Mouse (Mus musculus) intestine, embryonic 14.5 days (tissue): ENCODE measurements around the gene Stk11ip. TPM values are rescaled to one million over a fixed set of nuclear protein-coding genes. Genes with fewer than 3 reads are reported as not detected.

Experiments used
- ATAC-seq: fragments of 200-750 bp; cut with Nextera tagmentation; replicated peaks from 2 replicates; pipeline ENCODE4 v1.8.0; 2017; ENCODE audit warnings: low read depth, moderate number of reproducible peaks, moderate TSS enrichment, moderate library complexity; ENCODE audit not compliant: low FRiP score, low TSS enrichment
- DNase-seq: peaks from one replicate; pipeline ENCODE4 v3.0.0-alpha.2; 2018; ENCODE audit warnings: low spot score
- H3K27ac ChIP-seq: fragments of 300-500 bp; sonication (generic); 2 replicates; pipeline ENCODE4 v1.5.1; 2014; ENCODE audit warnings: low read depth, mild to moderate bottlenecking, control low read depth
- H3K27me3 ChIP-seq: fragments of 300-500 bp; sonication (generic); replicated peaks from 2 replicates; pipeline ENCODE4 v1.6.1; 2014; ENCODE audit warnings: low read length, control low read depth; ENCODE audit not compliant: control insufficient read depth, insufficient read depth
- H3K36me3 ChIP-seq: fragments of 300-500 bp; sonication (generic); 2 replicates; pipeline ENCODE4 v1.6.1; 2014; ENCODE audit warnings: low read length, control low read depth; ENCODE audit not compliant: control insufficient read depth, insufficient read depth
- H3K4me1 ChIP-seq: fragments of 300-500 bp; sonication (generic); replicated peaks from 2 replicates; pipeline ENCODE4 v1.6.1; 2014; ENCODE audit warnings: low read length, control low read depth, mixed read lengths; ENCODE audit not compliant: control insufficient read depth, insufficient read depth
- H3K4me2 ChIP-seq: fragments of 300-500 bp; sonication (generic); 2 replicates; pipeline ENCODE4 v1.6.1; 2014; ENCODE audit warnings: low read length
- H3K4me3 ChIP-seq: fragments of 300-500 bp; sonication (generic); 2 replicates; pipeline ENCODE4 v1.5.1; 2014; ENCODE audit warnings: low read depth, low read length, control low read depth, mixed read lengths
- H3K9ac ChIP-seq: fragments of 300-500 bp; sonication (generic); 2 replicates; pipeline ENCODE4 v1.6.1; 2014; ENCODE audit warnings: mild to moderate bottlenecking, low read length
- H3K9me3 ChIP-seq: fragments of 300-500 bp; sonication (generic); 2 replicates; pipeline ENCODE4 v1.6.1; 2016; ENCODE audit warnings: low read length, control low read depth; ENCODE audit not compliant: control insufficient read depth
- WGBS: fragments of 180-500 bp; shearing (Covaris S2); extraction: QIAGEN DNeasy Blood & Tissue Kit; methylation state at CpG from one replicate; pipeline ENCODE4 v1.1.7; 2014; 5-methylcytosine and 5-hydroxymethylcytosine counted together
- polyA plus RNA-seq: library from polyadenylated mRNA; unstranded; fragments of >200 nt; fragmentation: Nextera tagmentation; extraction: Ambion mirVana; gene quantifications from 2 replicates; pipeline ENCODE4 v1.2.1, GENCODE M21; 2014

Stk11ip gene
- polyA plus RNA-seq, 1 experiment from 2014 or later, result 16.3 TPM

- 40% methylated on average over 5 of the region's 5 CpGs for WGBS
- H3K27me3 ChIP-seq, result no peaks in the 10 kb centered on the region
- H3K36me3 ChIP-seq, result no peaks in the 10 kb centered on the region
- ATAC-seq (no peak), DNase-seq (no peak)
- no peak overlapping the region for H3K4me3 ChIP-seq
- peaks cover 31% of the 10 kb centered on the region for H3K4me1 ChIP-seq
- H3K27ac ChIP-seq, result peak overlapping the region; percentile 98
- H3K4me2 ChIP-seq, result 0 out of 2 replicates have a peak overlapping the region, but pooled peaks have one; percentile 7
- H3K9ac ChIP-seq, result no peak overlapping the region
- H3K9me3 ChIP-seq, result no peaks in the 10 kb centered on the region
These were observed 1.8 kb upstream of the Stk11ip start for GRCm38 (mm10) chr1:75519576-75519975.

DNA sequence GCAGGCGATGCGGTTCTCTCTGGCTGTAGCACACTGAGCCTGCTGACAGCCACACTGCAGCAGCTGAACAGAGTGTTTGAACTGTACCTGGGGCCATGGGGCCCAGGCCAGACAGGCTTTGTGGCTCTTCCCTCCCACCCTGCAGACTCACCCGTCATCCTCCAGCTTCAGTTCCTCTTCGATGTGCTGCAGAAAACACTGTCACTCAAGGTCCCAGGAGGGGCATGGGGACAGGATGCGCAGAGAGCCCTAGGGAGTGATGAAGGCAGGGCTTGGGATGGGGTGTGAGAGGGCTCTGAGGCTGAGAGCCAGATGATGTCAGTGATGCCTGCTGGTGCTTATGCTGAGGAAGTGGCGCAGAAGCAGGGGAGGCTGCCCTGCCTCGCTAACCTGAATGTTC, 3.4 kb downstream of the Stk11ip start:
- no peaks in the 10 kb centered on the region for H3K27me3 ChIP-seq
- H3K27ac ChIP-seq, result no peak overlapping the region
- H3K9ac ChIP-seq, result no peak overlapping the region
- H3K4me1 ChIP-seq, result peaks cover 18% of the 10 kb centered on the region
- no peak for DNase-seq
- H3K36me3 ChIP-seq, result peaks cover 42% of the 10 kb centered on the region
- no peak overlapping the region for H3K4me2 ChIP-seq
- WGBS, result 85% methylated on average over 7 of the region's 7 CpGs
- no peak overlapping the region for H3K4me3 ChIP-seq
- no peaks in the 10 kb centered on the region for H3K9me3 ChIP-seq
- no peak for ATAC-seq

- WGBS, result 79% methylated on average over 4 of the region's 4 CpGs
- peaks cover 79% of the 10 kb centered on the region for H3K36me3 ChIP-seq
- ATAC-seq, result no peak
- no peaks in the 10 kb centered on the region for H3K4me1 ChIP-seq
- no peaks in the 10 kb centered on the region for H3K9me3 ChIP-seq
- H3K27ac ChIP-seq, result no peak overlapping the region
- H3K4me3 ChIP-seq, result no peak overlapping the region
- DNase-seq, result no peak
- H3K27me3 ChIP-seq, result no peaks in the 10 kb centered on the region
- no peak overlapping the region for H3K4me2 ChIP-seq
- H3K9ac ChIP-seq, result no peak overlapping the region
These were observed 9.2 kb downstream of the Stk11ip start for GRCm38 (mm10) chr1:75530546-75530945.

DNA sequence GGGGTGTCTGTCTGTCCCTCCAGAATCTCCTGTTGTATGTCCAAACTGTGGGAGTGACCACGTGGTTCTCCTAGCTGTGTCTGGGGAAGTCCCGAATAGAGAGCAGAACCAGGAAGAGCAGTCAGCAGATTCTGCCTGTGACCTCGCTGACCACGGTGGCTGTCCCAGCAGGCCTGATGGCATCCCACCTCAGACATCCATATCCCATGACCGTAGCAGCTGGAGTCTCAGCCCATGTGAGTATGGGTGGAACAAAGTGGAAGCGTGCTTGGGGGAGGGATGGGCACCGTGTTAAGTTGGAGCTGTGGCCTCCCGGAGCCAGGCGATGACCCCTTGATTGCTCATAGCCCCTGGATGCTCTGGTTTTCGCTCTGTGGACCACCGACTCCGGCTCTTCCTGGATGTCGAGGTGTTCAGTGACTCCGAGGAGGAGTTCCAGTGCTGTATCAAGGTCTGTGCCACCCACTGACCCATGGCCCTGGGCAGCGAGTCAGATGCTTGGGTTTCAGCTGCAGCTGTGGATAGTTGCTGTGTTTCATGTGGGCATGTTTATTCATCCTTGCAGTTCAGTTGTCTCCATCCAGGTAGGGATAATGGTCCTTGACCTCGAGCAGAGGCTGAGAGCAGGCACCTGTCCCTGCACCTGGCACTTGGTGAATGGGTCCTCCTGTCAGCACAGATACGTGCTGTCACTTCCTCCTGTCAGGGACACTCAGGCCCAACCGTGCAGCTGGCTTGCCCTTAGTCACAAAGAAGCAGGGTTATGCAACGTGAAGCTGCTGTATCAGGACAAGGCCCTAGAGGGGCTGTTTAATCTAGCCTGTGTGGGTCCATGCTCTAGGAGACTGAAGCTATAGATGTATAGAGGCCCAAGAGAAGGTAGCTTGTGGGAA, 11.2 kb downstream of the Stk11ip start:
- DNase-seq (no peak), ATAC-seq (no peak)
- H3K36me3 ChIP-seq, result peaks cover 80% of the 10 kb centered on the region
- WGBS, result 93% methylated on average over 19 of the region's 19 CpGs
- no peaks in the 10 kb centered on the region for H3K4me1 ChIP-seq
- H3K27ac ChIP-seq, result no peak overlapping the region
- no peak overlapping the region for H3K9ac ChIP-seq
- H3K4me2 ChIP-seq, result no peak overlapping the region
- H3K4me3 ChIP-seq, result no peak overlapping the region
- H3K9me3 ChIP-seq, result no peaks in the 10 kb centered on the region
- no peaks in the 10 kb centered on the region for H3K27me3 ChIP-seq

DNA sequence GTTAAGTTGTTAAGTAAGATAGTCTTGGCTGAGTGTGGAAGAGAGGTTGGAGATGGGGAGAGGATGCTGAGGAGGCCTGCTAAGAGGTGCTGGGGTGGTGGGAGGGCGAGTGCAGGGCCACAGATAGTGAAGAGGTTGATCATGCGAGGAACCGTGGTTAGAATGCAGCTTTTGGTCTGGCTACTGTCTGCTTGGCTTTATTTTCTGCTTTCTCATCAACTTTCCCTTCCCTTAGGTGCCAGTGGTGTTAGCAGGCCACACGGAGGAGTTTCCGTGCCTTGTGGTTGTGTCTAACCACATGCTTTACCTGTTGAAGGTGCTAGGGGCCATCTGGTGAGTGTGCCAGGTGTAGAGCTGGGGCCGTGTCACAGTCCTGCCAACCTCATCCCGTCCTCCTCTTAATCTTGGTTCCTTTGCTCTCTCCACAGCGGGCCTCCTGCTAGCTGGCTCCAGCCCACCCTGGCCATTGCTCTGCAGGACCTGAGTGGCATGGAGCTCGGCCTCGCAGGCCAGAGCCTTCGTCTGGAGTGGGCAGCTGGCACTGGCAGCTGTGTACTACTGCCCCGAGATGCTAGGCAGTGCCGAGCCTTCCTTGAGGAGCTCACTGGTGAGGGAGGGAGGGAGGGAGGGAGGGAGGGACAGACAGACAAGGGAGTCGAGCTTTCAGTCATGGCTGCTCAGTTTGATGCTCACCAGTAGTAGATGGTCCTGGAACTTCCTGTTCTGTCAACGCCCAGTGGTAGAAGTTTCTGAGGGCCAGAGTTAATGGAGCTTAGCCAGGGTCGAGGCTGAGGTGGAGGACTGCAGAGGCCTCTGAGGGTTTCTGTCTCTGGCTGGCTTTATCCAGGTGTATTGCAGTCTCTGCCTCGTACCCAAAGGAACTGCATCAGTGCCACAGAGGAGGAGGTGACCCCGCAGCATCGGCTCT, 12.3 kb downstream of the Stk11ip start:
- WGBS, result 91% methylated on average over 19 of the region's 19 CpGs
- DNase-seq, result no peak
- Histone ChIP-seq H3K4me1 (no peaks in the 10 kb centered on the region), H3K4me2 (no peak overlapping the region), H3K27me3 (no peaks in the 10 kb centered on the region), H3K36me3 (peaks cover 70% of the 10 kb centered on the region), H3K27ac (no peak overlapping the region), H3K4me3 (no peak overlapping the region), H3K9ac (no peak overlapping the region), H3K9me3 (no peaks in the 10 kb centered on the region)
- ATAC-seq, result no peak

DNA sequence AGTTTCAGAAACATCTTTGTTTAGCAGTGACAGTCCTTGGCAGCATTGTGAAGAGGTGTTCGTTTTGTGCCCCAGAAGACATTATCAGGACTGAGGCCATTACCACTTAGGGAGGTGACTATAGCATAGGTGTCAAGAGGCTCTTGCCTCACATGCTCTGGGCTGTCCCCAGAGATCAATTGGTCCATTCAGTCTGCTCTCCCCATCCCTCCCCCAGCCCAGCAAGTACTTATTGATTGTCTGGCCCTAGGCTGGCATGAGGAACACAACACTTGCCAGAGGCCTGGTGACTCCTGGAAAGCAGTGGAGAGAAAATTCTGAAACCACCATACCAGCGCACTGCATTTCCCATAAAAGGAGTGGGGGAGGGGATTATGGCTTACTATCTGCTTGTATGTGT, 16.3 kb downstream of the Stk11ip start:
- Histone ChIP-seq H3K4me3 (no peak overlapping the region), H3K9me3 (no peaks in the 10 kb centered on the region), H3K27me3 (no peaks in the 10 kb centered on the region), H3K36me3 (peaks cover 44% of the 10 kb centered on the region), H3K4me1 (no peaks in the 10 kb centered on the region), H3K4me2 (no peak overlapping the region), H3K27ac (no peak overlapping the region), H3K9ac (no peak overlapping the region)
- ATAC-seq, result no peak
- DNase-seq, result no peak
- WGBS, result 77% methylated on average over 2 of the region's 2 CpGs

DNA sequence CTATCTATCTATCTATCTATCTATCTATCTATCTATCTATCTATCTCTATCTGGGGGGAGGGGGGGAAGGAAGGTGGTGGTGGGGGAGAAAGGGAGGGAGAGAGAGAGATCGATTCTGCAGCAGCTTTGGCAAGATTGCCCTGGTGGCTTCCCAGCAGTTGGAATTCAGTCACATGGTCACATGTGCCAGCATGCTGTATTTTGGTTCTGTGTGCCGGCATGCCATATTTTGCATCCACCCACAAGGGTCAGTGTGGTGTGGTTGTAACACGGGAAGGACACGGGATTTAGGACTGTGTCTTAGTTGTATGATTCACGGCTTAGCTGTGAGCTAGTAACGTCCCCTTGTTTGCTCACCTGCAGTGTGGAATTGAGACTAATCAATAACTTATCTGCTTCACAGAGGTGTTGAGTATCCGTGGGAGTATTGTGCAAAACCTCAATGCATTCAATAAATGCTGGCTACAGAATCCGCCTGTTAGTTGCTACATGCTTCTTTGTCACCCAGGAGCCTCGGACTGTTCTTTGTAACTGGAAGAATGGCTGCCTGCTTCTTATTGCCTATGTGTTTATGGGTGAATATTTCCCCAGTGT, 17.4 kb downstream of the Stk11ip start:
- no peak overlapping the region for H3K4me3 ChIP-seq
- no peaks in the 10 kb centered on the region for H3K27me3 ChIP-seq
- 66% methylated on average over 9 of the region's 9 CpGs for WGBS
- no peak overlapping the region for H3K27ac ChIP-seq
- no peak for DNase-seq
- no peak overlapping the region for H3K4me2 ChIP-seq
- H3K9me3 ChIP-seq, result no peaks in the 10 kb centered on the region
- H3K36me3 ChIP-seq, result peaks cover 35% of the 10 kb centered on the region
- no peak overlapping the region for H3K9ac ChIP-seq
- no peak for ATAC-seq
- no peaks in the 10 kb centered on the region for H3K4me1 ChIP-seq

- Histone ChIP-seq H3K9ac (no peak overlapping the region), H3K36me3 (peaks cover 9% of the 10 kb centered on the region), H3K27ac (no peak overlapping the region), H3K4me2 (no peak overlapping the region), H3K4me1 (peaks cover 5% of the 10 kb centered on the region; the same call in 1 of the 2 replicates), H3K4me3 (no peak overlapping the region), H3K27me3 (no peaks in the 10 kb centered on the region), H3K9me3 (no peaks in the 10 kb centered on the region)
- ATAC-seq (no peak), DNase-seq (no peak)
- WGBS, result 88% methylated on average over 7 of the region's 7 CpGs
These were observed 20.2 kb downstream of the Stk11ip start for GRCm38 (mm10) chr1:75541496-75541895.
